Mouse (Mus musculus) thymus, adult 2 months (tissue): ENCODE results near the gene Abca6. TPM values are rescaled to one million over a fixed set of nuclear protein-coding genes. Genes with fewer than 3 reads are reported as not detected.

Experiments used
- DNase-seq: peaks from one replicate; pipeline ENCODE4 v3.0.0; 2021
- H3K27ac ChIP-seq: fragments of 200-500 bp; 2 replicates; pipeline ENCODE4 v1.5.1; 2012; ENCODE audit warnings: low read length, control low read depth; ENCODE audit not compliant: control insufficient read depth, insufficient read depth
- H3K27me3 ChIP-seq: fragments of 200-500 bp; 2 replicates; pipeline ENCODE4 v1.6.1; 2012; ENCODE audit warnings: mild to moderate bottlenecking, low read length, moderate library complexity, mixed read lengths; ENCODE audit not compliant: control insufficient read depth, insufficient read depth
- H3K36me3 ChIP-seq: fragments of 200-500 bp; 2 replicates; pipeline ENCODE4 v1.6.1; 2012; ENCODE audit warnings: mild to moderate bottlenecking, low read length, moderate library complexity; ENCODE audit not compliant: control insufficient read depth, insufficient read depth
- H3K4me1 ChIP-seq: fragments of 200-500 bp; replicated peaks from 2 replicates; pipeline ENCODE4 v1.6.1; 2012; ENCODE audit warnings: low read length; ENCODE audit not compliant: control insufficient read depth, insufficient read depth
- H3K4me3 ChIP-seq: fragments of 200-500 bp; 2 replicates; pipeline ENCODE4 v1.5.1; 2012; ENCODE audit warnings: mild to moderate bottlenecking, low read length, control low read depth, moderate library complexity; ENCODE audit not compliant: control insufficient read depth, insufficient read depth
- CTCF ChIP-seq: fragments of 200-500 bp; IDR thresholded peaks from 2 replicates; pipeline ENCODE4 v1.5.1; 2012; ENCODE audit warnings: mild to moderate bottlenecking, control low read depth, low read length, moderate library complexity, borderline replicate concordance; ENCODE audit not compliant: control insufficient read depth, poor library complexity, insufficient read depth; ENCODE audit errors: extremely low read depth
- POLR2A ChIP-seq: fragments of 200-500 bp; IDR thresholded peaks from 2 replicates; pipeline ENCODE4 v1.6.1; 2012; ENCODE audit warnings: mild to moderate bottlenecking, low read length, control low read depth, moderate library complexity; ENCODE audit not compliant: control insufficient read depth, poor library complexity, insufficient read depth; ENCODE audit errors: extremely low read depth
- WGBS: fragments of 180-500 bp; shearing (Covaris S2); methylation state at CpG from one replicate; pipeline ENCODE4 v1.1.7; 2018; 5-methylcytosine and 5-hydroxymethylcytosine counted together
- polyA plus RNA-seq: library from polyadenylated mRNA; depleted of rRNA; stranded (reverse); fragments of >200 nt; gene quantifications from 2 replicates; pipeline ENCODE4 v1.2.3, GENCODE M21; 2012

Abca6 gene
- polyA plus RNA-seq, 1 experiment: 0.24 TPM

GRCm38 (mm10) chr11:110274794-110275193, 23.2 kb upstream of the Abca6 start:
- H3K36me3 ChIP-seq: no peaks in the 10 kb centered on the region
- TF ChIP-seq CTCF (no peak), POLR2A (no peak)
- H3K27me3 ChIP-seq: no peaks in the 10 kb centered on the region
- no peaks in the 10 kb centered on the region for H3K4me1 ChIP-seq
- WGBS: 60% methylated on average over 3 of the region's 3 CpGs
- no peak overlapping the region for H3K27ac ChIP-seq
- DNase-seq: no peak
- no peak overlapping the region for H3K4me3 ChIP-seq

GRCm38 (mm10) chr11:110271745-110272144, 20.2 kb upstream of the Abca6 start:
- H3K27me3 ChIP-seq: no peaks in the 10 kb centered on the region
- 4% methylated on average over 5 of the region's 5 CpGs for WGBS
- no peaks in the 10 kb centered on the region for H3K4me1 ChIP-seq
- DNase-seq: peak; percentile 42
- no peak overlapping the region for H3K27ac ChIP-seq
- no peak overlapping the region for H3K4me3 ChIP-seq
- H3K36me3 ChIP-seq: no peaks in the 10 kb centered on the region
- TF ChIP-seq CTCF (no peak), POLR2A (no peak)

- no peaks in the 10 kb centered on the region for H3K36me3 ChIP-seq
- no peak overlapping the region for H3K4me3 ChIP-seq
- H3K4me1 ChIP-seq: no peaks in the 10 kb centered on the region
- peak; percentile 88 for DNase-seq
- 31% methylated on average over 8 of the region's 8 CpGs for WGBS
- TF ChIP-seq POLR2A (no peak), CTCF (peak; percentile 48; the same call in 1 of the 2 replicates)
- H3K27ac ChIP-seq: no peak overlapping the region
- H3K27me3 ChIP-seq: no peaks in the 10 kb centered on the region
Measured at GRCm38 (mm10) chr11:110268244-110268844, 16.8 kb upstream of the Abca6 start.

GRCm38 (mm10) chr11:110267232-110267631, 15.7 kb upstream of the Abca6 start:
- no peaks in the 10 kb centered on the region for H3K36me3 ChIP-seq
- DNase-seq: no peak
- no peaks in the 10 kb centered on the region for H3K4me1 ChIP-seq
- H3K27me3 ChIP-seq: no peaks in the 10 kb centered on the region
- 91% methylated on average over 6 of the region's 6 CpGs for WGBS
- no peak overlapping the region for H3K4me3 ChIP-seq
- TF ChIP-seq CTCF (no peak), POLR2A (no peak)
- H3K27ac ChIP-seq: no peak overlapping the region; the same call in 1 of the 2 replicates

- H3K4me3 ChIP-seq: no peak overlapping the region
- no peak overlapping the region for H3K27ac ChIP-seq
- H3K27me3 ChIP-seq: no peaks in the 10 kb centered on the region
- TF ChIP-seq CTCF: no peak
- TF ChIP-seq POLR2A: no peak
- DNase-seq: no peak
- no peaks in the 10 kb centered on the region for H3K36me3 ChIP-seq
- no peaks in the 10 kb centered on the region for H3K4me1 ChIP-seq
- WGBS: 95% methylated on average over 11 of the region's 11 CpGs
Measured at GRCm38 (mm10) chr11:110266757-110267156, 15.2 kb upstream of the Abca6 start.

GRCm38 (mm10) chr11:110261867-110262266, 10.3 kb upstream of the Abca6 start:
- DNase-seq: no peak
- Histone ChIP-seq H3K4me3 (no peak overlapping the region), H3K4me1 (no peaks in the 10 kb centered on the region), H3K36me3 (no peaks in the 10 kb centered on the region), H3K27ac (no peak overlapping the region), H3K27me3 (no peaks in the 10 kb centered on the region)
- TF ChIP-seq POLR2A (no peak), CTCF (no peak)
- WGBS: 85% methylated on average over 3 of the region's 3 CpGs

- no peaks in the 10 kb centered on the region for H3K36me3 ChIP-seq
- H3K27ac ChIP-seq: no peak overlapping the region
- DNase-seq: no peak
- H3K4me3 ChIP-seq: no peak overlapping the region
- 67% methylated on average over 4 of the region's 4 CpGs for WGBS
- no peak for TF ChIP-seq POLR2A
- TF ChIP-seq CTCF: no peak
- H3K4me1 ChIP-seq: no peaks in the 10 kb centered on the region
- H3K27me3 ChIP-seq: no peaks in the 10 kb centered on the region
Measured at GRCm38 (mm10) chr11:110257911-110258310, 6.3 kb upstream of the Abca6 start.
